Mouse (Mus musculus) hindlimb bud, embryonic 11.5 days (tissue): ENCODE results near the gene Thada.

Source experiments
- DNase-seq: peaks from one replicate; pipeline ENCODE4 v3.0.0-alpha.2; 2012; ENCODE audit warnings: low read depth, low spot score; ENCODE audit errors: extremely low spot score

Gene Thada

GRCm38 (mm10) chr17:84351912-84352789, 113.9 kb downstream of the Thada start:
- no peak for DNase-seq

- DNase-seq: no peak
Measured at GRCm38 (mm10) chr17:84351276-84351675, 114.7 kb downstream of the Thada start.

- DNase-seq: no peak
Measured at GRCm38 (mm10) chr17:84348865-84349264, 117.1 kb downstream of the Thada start.

- DNase-seq: no peak
Measured at GRCm38 (mm10) chr17:84342299-84342817, 123.6 kb downstream of the Thada start.

DNA sequence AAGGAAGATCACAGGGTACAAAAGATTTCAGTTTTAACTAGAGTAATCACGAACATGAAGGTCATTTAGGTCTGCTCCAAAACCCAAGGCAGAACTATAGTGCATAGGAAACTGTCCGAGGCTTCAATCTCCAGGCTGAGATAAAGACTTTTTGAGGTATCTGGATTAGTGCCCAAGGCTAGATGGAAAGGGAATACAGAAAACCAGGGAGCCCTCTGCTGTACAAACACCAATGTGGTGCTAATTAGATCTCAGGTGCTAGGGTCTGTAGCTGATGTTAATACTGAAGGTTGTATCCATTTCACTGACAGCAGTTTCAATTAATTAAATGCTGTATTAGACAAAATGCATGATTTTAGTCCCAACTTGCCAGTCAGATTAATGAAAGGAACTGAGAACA, 124.3 kb downstream of the Thada start:
- DNase-seq: no peak

- DNase-seq: no peak
Measured at GRCm38 (mm10) chr17:84340574-84340973, 125.4 kb downstream of the Thada start.

- no peak for DNase-seq
Measured at GRCm38 (mm10) chr17:84335996-84336395, 130.0 kb downstream of the Thada start.

DNA sequence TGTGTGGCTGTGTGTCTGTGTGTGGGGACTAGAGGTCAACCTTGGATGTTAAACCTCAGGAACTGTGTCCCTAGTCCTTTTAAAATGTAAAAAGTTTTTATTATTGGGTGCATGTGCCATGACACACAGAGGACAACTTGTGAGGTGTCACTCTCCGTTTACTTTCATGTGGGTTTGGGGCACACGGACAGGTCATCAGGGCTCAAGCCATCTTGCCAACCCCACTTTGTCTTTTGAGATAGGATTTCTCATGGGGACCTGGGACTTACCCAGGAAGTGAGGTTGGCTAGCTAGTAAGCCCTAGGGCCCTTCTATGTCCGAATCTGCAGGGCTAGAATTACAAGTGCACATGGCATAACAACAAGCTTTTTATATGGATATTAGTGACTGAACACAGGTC, 130.9 kb downstream of the Thada start:
- no peak for DNase-seq

GRCm38 (mm10) chr17:84334241-84335014, 131.6 kb downstream of the Thada start:
- DNase-seq: no peak

GRCm38 (mm10) chr17:84332940-84333339, 133.1 kb downstream of the Thada start:
- DNase-seq: no peak

DNA sequence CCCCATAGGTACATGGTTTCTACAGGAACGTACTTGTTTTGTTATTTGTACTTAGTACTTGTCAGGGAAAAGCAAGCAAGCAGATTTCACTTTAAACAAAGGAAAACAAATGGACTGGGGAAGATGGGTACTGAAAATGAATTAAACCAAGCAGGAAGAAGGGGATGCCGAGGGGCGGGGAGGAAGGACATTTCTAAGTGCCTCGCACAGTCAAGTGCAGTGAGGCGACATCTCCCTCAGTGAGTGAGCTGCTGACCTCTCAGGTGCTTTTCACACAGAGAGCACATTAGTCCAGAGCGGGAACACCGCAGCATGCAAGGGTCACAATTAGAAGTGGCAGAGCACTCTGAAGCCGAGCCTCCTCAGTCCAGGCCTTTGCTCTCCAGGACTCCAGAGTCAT, 135.0 kb downstream of the Thada start:
- DNase-seq: no peak

DNA sequence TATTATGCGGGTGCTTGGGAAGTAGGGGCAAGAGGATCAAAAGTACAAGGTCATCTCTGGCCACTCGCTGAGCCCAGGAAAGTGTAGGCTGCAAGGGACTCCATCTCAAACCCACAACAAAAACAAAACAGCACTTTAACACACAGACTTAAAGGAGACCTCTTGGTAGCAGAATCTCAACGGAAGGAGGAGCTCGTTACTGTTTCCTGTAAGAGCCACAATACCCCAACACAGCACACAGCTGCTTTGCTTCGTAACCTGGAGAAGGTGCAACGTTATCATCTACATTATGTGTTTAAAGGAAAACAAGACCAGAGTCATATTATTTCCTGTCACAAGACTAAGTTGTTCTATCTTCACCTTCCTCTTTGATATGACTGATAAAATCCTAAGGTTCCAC, 135.5 kb downstream of the Thada start:
- no peak for DNase-seq

GRCm38 (mm10) chr17:84329906-84330470, 136.0 kb downstream of the Thada start:
- no peak for DNase-seq

GRCm38 (mm10) chr17:84328526-84328925, 137.5 kb downstream of the Thada start:
- DNase-seq: no peak

- no peak for DNase-seq
Measured at GRCm38 (mm10) chr17:84327051-84327925, 138.7 kb downstream of the Thada start.

DNA sequence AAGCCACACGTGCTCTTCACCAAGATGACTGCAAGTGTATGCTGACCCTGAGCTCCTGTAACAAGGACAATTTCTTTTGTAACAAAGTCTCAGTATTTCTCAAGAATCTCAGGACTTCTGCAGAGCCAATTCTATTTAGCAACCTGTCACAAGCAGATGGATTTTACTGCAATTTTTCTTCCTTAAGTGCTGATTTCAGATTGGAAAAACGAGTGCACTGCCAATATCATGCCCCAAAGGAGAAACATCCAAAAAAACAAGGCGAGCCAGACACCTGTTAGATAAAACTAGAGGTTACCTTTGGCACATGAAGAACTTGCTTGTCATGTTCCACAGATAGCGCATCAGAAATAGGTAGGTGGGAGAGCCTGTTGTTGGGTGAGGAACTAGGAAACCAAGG, 143.8 kb downstream of the Thada start:
- no peak for DNase-seq

DNA sequence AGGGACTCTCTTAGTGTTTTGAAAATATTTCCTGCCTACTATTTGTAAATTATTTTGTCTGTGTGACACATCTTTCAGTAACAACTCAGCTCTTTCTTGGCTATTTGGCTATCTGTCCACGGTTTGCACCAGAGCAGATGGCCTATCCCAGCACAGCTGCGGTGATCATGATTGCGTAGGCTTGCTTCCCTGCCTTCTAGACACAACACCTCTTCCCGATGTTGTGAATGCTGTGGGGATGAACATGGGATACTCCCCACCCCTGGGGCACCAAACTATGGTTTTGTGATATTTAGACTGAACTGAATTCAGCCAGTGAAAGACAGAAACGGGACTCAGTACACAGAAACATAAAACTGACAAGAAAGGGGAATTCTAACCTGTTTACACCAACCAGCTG, 144.7 kb downstream of the Thada start:
- no peak for DNase-seq

DNA sequence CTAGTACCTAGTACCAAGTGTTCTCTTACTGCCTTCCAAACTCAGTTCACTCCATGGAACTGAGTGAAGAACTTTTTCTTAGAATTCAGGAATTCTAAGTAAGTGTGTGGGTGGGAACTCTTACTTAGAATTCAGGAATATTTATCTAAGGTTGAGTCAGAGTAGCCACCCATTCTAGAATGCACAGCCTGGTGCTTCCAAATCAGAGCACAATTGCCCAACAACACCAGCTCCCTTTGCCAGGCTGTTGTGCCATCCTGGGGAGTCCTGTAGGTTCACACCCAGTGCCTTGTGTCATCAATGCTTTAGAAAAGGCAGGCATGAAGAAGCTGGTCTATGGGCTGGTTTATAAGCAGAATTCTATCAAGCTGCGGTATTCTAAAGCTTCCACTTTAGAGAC, 145.4 kb downstream of the Thada start:
- no peak for DNase-seq

GRCm38 (mm10) chr17:84314341-84314740, 151.7 kb downstream of the Thada start:
- DNase-seq: no peak

- no peak for DNase-seq
Measured at GRCm38 (mm10) chr17:84313494-84313893, 152.5 kb downstream of the Thada start.

DNA sequence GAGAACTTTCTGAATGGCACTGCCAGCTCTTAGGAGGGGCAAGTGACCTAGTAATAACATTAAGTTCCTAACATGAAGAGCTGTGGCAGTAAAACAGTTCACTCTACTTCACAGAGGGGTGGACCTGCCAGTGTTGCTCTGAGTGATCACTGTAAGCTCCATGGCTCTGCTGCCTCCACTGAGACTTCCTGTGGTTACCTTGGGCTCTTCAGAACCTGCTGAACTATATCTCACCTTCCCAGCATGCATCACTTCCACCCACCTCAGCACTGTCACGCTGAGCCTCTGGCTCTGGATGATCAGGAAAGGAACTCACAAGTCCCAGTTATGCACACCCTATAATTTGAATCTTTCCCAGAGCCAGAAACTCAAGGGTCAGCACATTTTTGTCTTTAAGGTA, 159.9 kb downstream of the Thada start:
- DNase-seq: no peak
